Mouse (Mus musculus) midbrain, embryonic 11.5 days (tissue): ENCODE data around the gene Sox1. TPM values are rescaled to one million over a fixed set of nuclear protein-coding genes. Genes with fewer than 3 reads are reported as not detected.

Experiments used
- ATAC-seq: fragments of 200-750 bp; cut with Nextera tagmentation; 2 replicates; pipeline ENCODE4 v1.8.0; 2017; ENCODE audit warnings: moderate TSS enrichment, moderate library complexity; ENCODE audit not compliant: low FRiP score
- DNase-seq: peaks from one replicate; pipeline ENCODE4 v3.0.0; 2015; ENCODE audit warnings: low spot score; ENCODE audit errors: missing footprints
- H3K27ac ChIP-seq: fragments of 300-500 bp; sonication (generic); 2 replicates; pipeline ENCODE4 v1.5.1; 2014; ENCODE audit warnings: low read depth, low read length
- H3K27me3 ChIP-seq: fragments of 300-500 bp; sonication (generic); 2 replicates; pipeline ENCODE4 v1.6.1; 2014; ENCODE audit warnings: mild to moderate bottlenecking, low read length, moderate library complexity, mixed read lengths; ENCODE audit not compliant: control insufficient read depth, insufficient read depth
- H3K36me3 ChIP-seq: fragments of 300-500 bp; sonication (generic); 2 replicates; pipeline ENCODE4 v1.6.1; 2014; ENCODE audit warnings: mild to moderate bottlenecking, low read length, moderate library complexity, mixed read lengths; ENCODE audit not compliant: control insufficient read depth, insufficient read depth
- H3K4me1 ChIP-seq: fragments of 300-500 bp; sonication (generic); 2 replicates; pipeline ENCODE4 v1.6.1; 2014; ENCODE audit warnings: low read length; ENCODE audit not compliant: control insufficient read depth, insufficient read depth
- H3K4me2 ChIP-seq: fragments of 300-500 bp; sonication (generic); 2 replicates; pipeline ENCODE4 v1.6.1; 2014; ENCODE audit warnings: mild to moderate bottlenecking, moderate library complexity
- H3K4me3 ChIP-seq: fragments of 300-500 bp; sonication (generic); 2 replicates; pipeline ENCODE4 v1.5.1; 2014; ENCODE audit warnings: low read depth, low read length
- H3K9ac ChIP-seq: fragments of 300-500 bp; sonication (generic); 2 replicates; pipeline ENCODE4 v1.6.1; 2014; ENCODE audit warnings: low read length
- H3K9me3 ChIP-seq: fragments of 300-500 bp; sonication (generic); 2 replicates; pipeline ENCODE4 v1.6.1; 2016; ENCODE audit warnings: low read length; ENCODE audit not compliant: control insufficient read depth
- WGBS: fragments of 180-500 bp; shearing (Covaris S2); extraction: QIAGEN DNeasy Blood & Tissue Kit; methylation state at CpG from one replicate; pipeline ENCODE4 v1.1.7; 2014; 5-methylcytosine and 5-hydroxymethylcytosine counted together
- polyA plus RNA-seq: library from polyadenylated mRNA; unstranded; fragments of >200 nt; fragmentation: Nextera tagmentation; extraction: Ambion mirVana; gene quantifications from 2 replicates; pipeline ENCODE4 v1.2.1, GENCODE M21; 2014

Sox1 gene
- polyA plus RNA-seq, 1 experiment from 2014 or later, result 8.2 TPM

GRCm38 (mm10) chr8:12387901-12388300, 7.2 kb upstream of the Sox1 start:
- peak; percentile 92 for DNase-seq
- no peaks in the 10 kb centered on the region for H3K9me3 ChIP-seq
- H3K9ac ChIP-seq, result no peak overlapping the region
- no peaks in the 10 kb centered on the region for H3K36me3 ChIP-seq
- no peak overlapping the region for H3K4me2 ChIP-seq
- H3K4me1 ChIP-seq, result peaks cover 35% of the 10 kb centered on the region
- ATAC-seq, result no peak
- no peak overlapping the region for H3K4me3 ChIP-seq
- WGBS, result 4% methylated on average over 4 of the region's 4 CpGs
- H3K27ac ChIP-seq, result no peak overlapping the region
- H3K27me3 ChIP-seq, result peaks cover 91% of the 10 kb centered on the region

DNA sequence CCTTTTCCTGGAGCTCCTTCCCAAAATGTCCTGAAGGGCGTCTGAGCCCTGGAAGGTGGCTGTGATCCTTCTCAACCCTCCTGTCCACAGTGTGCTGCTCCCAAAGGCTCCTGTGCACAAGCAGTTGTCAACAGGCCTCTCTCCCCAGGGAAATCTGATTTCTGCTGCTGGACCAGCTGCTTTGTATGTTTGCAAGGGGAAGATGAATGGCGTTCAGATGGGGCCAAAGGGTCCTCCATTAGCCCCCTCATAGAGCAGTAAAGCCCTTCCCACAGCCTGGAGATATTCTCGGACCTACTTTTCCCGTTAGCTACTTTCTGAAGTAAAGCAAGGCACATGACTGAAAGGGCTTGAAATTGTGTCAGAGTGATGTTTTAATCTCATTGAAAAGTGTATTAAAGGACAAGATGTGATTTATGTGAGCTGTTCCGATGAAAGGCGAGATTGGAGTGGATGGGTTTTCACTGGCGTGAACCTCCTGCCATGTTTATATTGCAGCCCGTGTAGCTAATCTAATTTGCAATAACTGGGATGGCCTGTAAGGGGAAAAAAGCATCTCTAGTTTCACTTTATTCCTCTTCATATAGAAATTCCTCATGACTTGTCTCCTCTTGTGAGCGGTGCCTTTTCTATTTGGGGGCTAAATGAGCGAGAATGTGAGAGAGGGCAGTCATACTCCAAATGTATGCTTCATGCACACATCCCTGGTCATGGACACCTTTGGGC, 6.5 kb upstream of the Sox1 start:
- Histone ChIP-seq H3K9ac (no peak overlapping the region), H3K27me3 (peaks cover 90% of the 10 kb centered on the region), H3K4me2 (no peak overlapping the region), H3K36me3 (no peaks in the 10 kb centered on the region), H3K4me1 (peaks cover 32% of the 10 kb centered on the region), H3K4me3 (no peak overlapping the region), H3K27ac (no peak overlapping the region), H3K9me3 (no peaks in the 10 kb centered on the region)
- WGBS, result 4% methylated on average over 10 of the region's 10 CpGs
- ATAC-seq, result no peak
- peak; percentile 97 for DNase-seq

DNA sequence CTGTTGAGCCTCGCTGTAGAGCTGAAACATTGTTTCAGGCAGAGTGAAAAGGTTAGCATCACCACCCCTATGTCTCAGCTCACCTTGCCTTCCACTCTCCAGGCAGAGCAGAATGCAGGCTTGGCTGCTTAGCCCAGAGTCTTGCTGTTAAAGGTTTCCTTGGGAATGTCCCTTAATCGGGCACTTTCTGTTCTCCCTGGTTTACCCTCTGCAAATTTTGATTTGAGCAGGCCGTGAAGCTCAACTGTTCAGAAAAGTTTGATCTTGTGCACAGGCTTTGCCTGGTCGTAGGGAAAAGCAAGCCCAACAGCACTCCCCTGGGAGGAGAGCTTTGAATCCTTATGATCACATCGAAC, 6.0 kb upstream of the Sox1 start:
- Histone ChIP-seq H3K4me1 (peaks cover 33% of the 10 kb centered on the region), H3K9ac (no peak overlapping the region), H3K4me3 (no peak overlapping the region), H3K4me2 (no peak overlapping the region), H3K27me3 (peaks cover 90% of the 10 kb centered on the region), H3K9me3 (no peaks in the 10 kb centered on the region), H3K36me3 (no peaks in the 10 kb centered on the region), H3K27ac (no peak overlapping the region)
- DNase-seq, result peak; percentile 96
- no peak for ATAC-seq
- under 1% methylated on average over 5 of the region's 5 CpGs for WGBS

GRCm38 (mm10) chr8:12389801-12390639, 5.1 kb upstream of the Sox1 start:
- ATAC-seq, result no peak
- Histone ChIP-seq H3K4me3 (no peak overlapping the region; the same call in 1 of the 2 replicates), H3K9ac (no peak overlapping the region), H3K27ac (no peak overlapping the region), H3K4me2 (peak overlapping the region; percentile 1; the same call in 1 of the 2 replicates), H3K27me3 (peaks cover 83% of the 10 kb centered on the region), H3K9me3 (no peaks in the 10 kb centered on the region), H3K36me3 (no peaks in the 10 kb centered on the region), H3K4me1 (peaks cover 25% of the 10 kb centered on the region)
- peak; percentile 93 for DNase-seq
- WGBS, result 1% methylated on average over 29 of the region's 29 CpGs

GRCm38 (mm10) chr8:12390640-12391365, 4.3 kb upstream of the Sox1 start:
- Histone ChIP-seq H3K27ac (no peak overlapping the region), H3K4me1 (peaks cover 21% of the 10 kb centered on the region), H3K4me3 (no peak overlapping the region), H3K27me3 (peaks cover 77% of the 10 kb centered on the region), H3K9me3 (no peaks in the 10 kb centered on the region), H3K9ac (no peak overlapping the region), H3K4me2 (peak overlapping the region; percentile 1; the same call in 1 of the 2 replicates), H3K36me3 (no peaks in the 10 kb centered on the region)
- ATAC-seq (no peak), DNase-seq (peak; percentile 96)
- under 1% methylated on average over 38 of the region's 38 CpGs for WGBS

- Histone ChIP-seq H3K27ac (no peak overlapping the region), H3K36me3 (no peaks in the 10 kb centered on the region), H3K27me3 (peaks cover 72% of the 10 kb centered on the region), H3K4me3 (no peak overlapping the region), H3K9ac (no peak overlapping the region), H3K4me2 (peak overlapping the region; percentile 7; the same call in 1 of the 2 replicates), H3K4me1 (peaks cover 15% of the 10 kb centered on the region), H3K9me3 (no peaks in the 10 kb centered on the region)
- DNase-seq (peak; percentile 95), ATAC-seq (peak; percentile 38; the same call in 1 of the 2 replicates)
- 3% methylated on average over 37 of the region's 37 CpGs for WGBS
Measured at GRCm38 (mm10) chr8:12391366-12392250, 3.5 kb upstream of the Sox1 start.

GRCm38 (mm10) chr8:12392801-12393200, 2.3 kb upstream of the Sox1 start:
- Histone ChIP-seq H3K9ac (no peak overlapping the region), H3K4me1 (peaks cover 13% of the 10 kb centered on the region), H3K9me3 (no peaks in the 10 kb centered on the region), H3K4me2 (no peak overlapping the region), H3K27me3 (peaks cover 66% of the 10 kb centered on the region), H3K4me3 (no peak overlapping the region), H3K36me3 (no peaks in the 10 kb centered on the region), H3K27ac (no peak overlapping the region)
- ATAC-seq, result no peak
- peak; percentile 89 for DNase-seq
- 17% methylated on average over 1 of the region's 1 CpGs for WGBS

- H3K4me2 ChIP-seq, result peak overlapping the region; percentile 83
- no peaks in the 10 kb centered on the region for H3K36me3 ChIP-seq
- H3K4me3 ChIP-seq, result peak overlapping the region; percentile 93
- peak overlapping the region; percentile 56 for H3K9ac ChIP-seq
- H3K27me3 ChIP-seq, result peaks cover 50% of the 10 kb centered on the region
- peaks cover 13% of the 10 kb centered on the region for H3K4me1 ChIP-seq
- DNase-seq (peak; percentile 97), ATAC-seq (no peak)
- peak overlapping the region; percentile 82 for H3K27ac ChIP-seq
- no peaks in the 10 kb centered on the region for H3K9me3 ChIP-seq
- WGBS, result under 1% methylated on average over 22 of the region's 22 CpGs
Measured at GRCm38 (mm10) chr8:12394385-12395000, 602 bp upstream of the Sox1 start.
